Mouse (Mus musculus): ENCODE results near the gene Ogn.
A peak's percentile ranks its signal among the peaks of the same experiment; 100 is the strongest.

The Ogn gene

GRCm38 (mm10) chr13:49644731-49645529, 37.1 kb downstream of the Ogn start:
- no peak for DNase-seq (ENCODE audit: low read depth, low spot score)

- no peak for DNase-seq (ENCODE audit: low read depth, low spot score)
Measured at GRCm38 (mm10) chr13:49646019-49646418, 38.2 kb downstream of the Ogn start.

- DNase-seq (ENCODE audit: low read depth, low spot score), result peak; percentile 2
Measured at GRCm38 (mm10) chr13:49651136-49651535, 43.3 kb downstream of the Ogn start.

- DNase-seq (ENCODE audit: low read depth, low spot score), result no peak
Measured at GRCm38 (mm10) chr13:49651781-49652351, 44.0 kb downstream of the Ogn start.

GRCm38 (mm10) chr13:49652481-49653179, 44.8 kb downstream of the Ogn start, which contains the start of the genes Cenpp and Nol8:
Cenpp (minus strand) TSS chr13:49652785.
Nol8 (plus strand) TSS chr13:49653078.
- peak; percentile 100 for DNase-seq (ENCODE audit: low read depth, low spot score)

GRCm38 (mm10) chr13:49653180-49653541, 45.3 kb downstream of the Ogn start:
- DNase-seq (ENCODE audit: low read depth, low spot score), result no peak
